Mouse (Mus musculus): ENCODE data around the gene Ugt1a10. TPM values are rescaled to one million over a fixed set of nuclear protein-coding genes. Genes with fewer than 3 reads are reported as not detected.
"Not testable (repeated sequence)": the region's sequence is repeated elsewhere in the genome, so short reads cannot be mapped to it uniquely, and the experiment has no call there.

The Ugt1a10 gene
- polyA plus RNA-seq, 1 experiment from 2014 or later, result not detected

DNA sequence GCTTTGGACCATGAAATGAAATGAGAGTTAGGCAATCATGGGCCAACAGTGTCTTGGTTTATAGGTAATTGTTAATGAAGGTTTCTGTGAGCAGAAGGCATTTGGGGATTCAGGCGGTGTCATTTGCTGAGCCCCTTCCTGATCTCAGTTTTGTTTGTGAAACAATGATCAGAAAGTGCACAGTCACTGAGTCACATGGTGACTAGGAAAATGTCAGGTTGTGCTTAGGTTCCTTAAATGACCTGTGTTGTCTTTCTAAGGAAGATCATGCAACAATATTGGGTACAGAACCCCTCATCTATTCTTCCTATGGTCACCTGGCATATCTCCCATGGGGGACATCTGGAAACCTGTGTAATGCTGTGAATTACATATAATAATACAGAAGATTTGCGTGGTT, 7.8 kb upstream of the Ugt1a10 start:
- not testable (repeated sequence) for H3K4me2 ChIP-seq (replicated peaks); H3K4me3 ChIP-seq; H3K9me3 ChIP-seq; H3K9ac ChIP-seq; ATAC-seq (ENCODE audit: low FRiP score, low read depth); H3K27me3 ChIP-seq (replicated peaks); H3K27ac ChIP-seq; H3K4me1 ChIP-seq; H3K36me3 ChIP-seq
- 85% methylated on average over 2 of the region's 2 CpGs for WGBS

- WGBS, result 45% methylated on average over 1 of the region's 2 CpGs
Observed at GRCm38 (mm10) chr1:88066472-88067102, 11.4 kb downstream of the Ugt1a10 start.

DNA sequence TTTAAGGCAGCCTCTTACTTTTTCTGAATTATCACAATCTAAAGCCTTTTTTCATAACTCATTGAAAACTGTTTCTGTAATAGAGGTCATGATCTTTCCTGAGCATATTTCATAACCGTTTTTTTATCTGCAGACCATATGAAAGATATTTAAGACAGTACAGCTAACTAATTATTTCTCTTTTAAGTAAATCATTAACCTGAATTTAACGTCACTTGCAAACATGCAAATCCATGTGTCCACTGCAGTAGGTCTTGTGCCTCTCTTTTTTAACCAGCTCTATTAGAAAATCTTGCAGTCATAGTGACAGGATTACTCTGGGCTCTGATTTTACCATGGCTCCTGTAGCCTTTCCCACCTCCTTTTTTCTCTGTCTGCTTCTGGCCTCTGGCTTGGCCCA, 15.3 kb downstream of the Ugt1a10 start, which contains the start of gene Ugt1a9:
Gene Ugt1a9 (plus strand): TSS at position 306 of the 400 bp plus-strand sequence.
- Histone ChIP-seq H3K4me2 (replicated peaks) (no peak within 1 kb of the TSS), H3K27me3 (replicated peaks) (no peaks in the 10 kb centered on the region), H3K27ac (no peak within 1 kb of the TSS), H3K4me1 (no peaks in the 10 kb centered on the region), H3K4me3 (no peak within 1 kb of the TSS), H3K36me3 (no peaks in the 10 kb centered on the region), H3K9ac (no peak within 1 kb of the TSS), H3K9me3 (no peaks in the 10 kb centered on the region)
- 83% methylated on average over 2 of the region's 2 CpGs for WGBS
- ATAC-seq (ENCODE audit: low FRiP score, low read depth), result no peak

More at GRCm38 (mm10) chr1:88066472-88067102, 11.4 kb downstream of the Ugt1a10 start:
- H3K36me3 ChIP-seq; ATAC-seq (ENCODE audit: low FRiP score, low read depth); H3K9ac ChIP-seq; H3K4me3 ChIP-seq; H3K27ac ChIP-seq; H3K9me3 ChIP-seq; H3K4me1 ChIP-seq; H3K4me2 ChIP-seq (replicated peaks); H3K27me3 ChIP-seq (replicated peaks): not testable (repeated sequence)

GRCm38 (mm10) chr1:88070902-88071301, 15.7 kb downstream of the Ugt1a10 start:
- Histone ChIP-seq H3K27ac (no peak overlapping the region), H3K9ac (no peak overlapping the region), H3K27me3 (replicated peaks) (no peaks in the 10 kb centered on the region), H3K4me2 (replicated peaks) (no peak overlapping the region), H3K9me3 (no peaks in the 10 kb centered on the region), H3K36me3 (no peaks in the 10 kb centered on the region), H3K4me3 (no peak overlapping the region), H3K4me1 (no peaks in the 10 kb centered on the region)
- 86% methylated on average over 4 of the region's 4 CpGs for WGBS
- ATAC-seq (ENCODE audit: low FRiP score, low read depth), result no peak

GRCm38 (mm10) chr1:88074471-88074870, 19.3 kb downstream of the Ugt1a10 start:
- no peak overlapping the region for H3K9ac ChIP-seq

DNA sequence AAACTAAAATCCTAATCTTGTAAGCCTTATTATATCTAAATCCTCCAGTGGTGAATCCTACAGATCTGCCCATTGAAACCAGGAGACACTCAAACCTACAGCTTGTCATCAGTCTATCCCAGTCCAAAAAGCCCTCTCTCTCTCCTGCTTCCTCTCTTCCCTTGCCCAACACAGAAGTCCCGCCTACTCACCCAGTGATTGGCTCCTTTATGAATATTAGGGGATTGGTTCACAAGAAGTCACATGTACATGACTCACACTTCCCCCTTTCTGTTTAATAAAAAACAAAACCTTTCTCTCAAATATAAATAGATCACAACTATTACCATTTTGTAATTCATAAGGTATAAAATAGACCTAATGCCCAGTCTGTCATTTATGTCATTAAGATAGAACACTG, 21.9 kb downstream of the Ugt1a10 start:
- Histone ChIP-seq H3K4me1 (no peaks in the 10 kb centered on the region), H3K27ac (no peak overlapping the region), H3K4me2 (replicated peaks) (no peak overlapping the region), H3K4me3 (no peak overlapping the region), H3K9ac (no peak overlapping the region), H3K27me3 (replicated peaks) (no peaks in the 10 kb centered on the region), H3K9me3 (no peaks in the 10 kb centered on the region), H3K36me3 (no peaks in the 10 kb centered on the region)
- 94% methylated on average over 1 of the region's 1 CpGs for WGBS
- no peak for ATAC-seq (ENCODE audit: low FRiP score, low read depth)

More at GRCm38 (mm10) chr1:88074471-88074870, 19.3 kb downstream of the Ugt1a10 start:
- Histone ChIP-seq H3K9me3 (no peaks in the 10 kb centered on the region), H3K27ac (no peak overlapping the region), H3K4me3 (no peak overlapping the region), H3K36me3 (no peaks in the 10 kb centered on the region), H3K4me1 (no peaks in the 10 kb centered on the region), H3K27me3 (replicated peaks) (no peaks in the 10 kb centered on the region), H3K4me2 (replicated peaks) (no peak overlapping the region)
- no peak for ATAC-seq (ENCODE audit: low FRiP score, low read depth)
- WGBS, result 86% methylated on average over 2 of the region's 2 CpGs

DNA sequence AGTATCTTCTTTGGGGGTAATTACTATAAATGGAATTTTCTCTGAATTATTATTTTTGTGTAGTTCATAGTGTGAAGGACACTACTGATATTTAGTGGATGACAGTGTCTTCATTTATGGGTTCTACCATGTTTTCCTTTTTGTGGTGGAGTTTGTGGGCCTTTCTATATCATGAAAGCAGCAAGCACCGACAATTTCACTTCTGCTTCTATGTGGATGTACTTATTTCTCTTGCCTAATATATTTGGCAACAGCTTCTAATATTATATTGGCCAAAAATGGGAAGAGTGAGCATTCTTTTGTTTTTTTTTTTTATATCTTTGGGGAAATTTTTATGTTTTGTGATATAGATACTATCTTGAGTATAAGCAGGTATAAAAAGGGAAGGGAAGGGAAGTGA, 26.5 kb downstream of the Ugt1a10 start:
- Histone ChIP-seq H3K27ac (no peak overlapping the region), H3K4me2 (replicated peaks) (no peak overlapping the region), H3K27me3 (replicated peaks) (no peaks in the 10 kb centered on the region), H3K4me3 (no peak overlapping the region), H3K4me1 (no peaks in the 10 kb centered on the region), H3K9me3 (no peaks in the 10 kb centered on the region), H3K9ac (no peak overlapping the region), H3K36me3 (no peaks in the 10 kb centered on the region)
- WGBS, result 87% methylated on average over 1 of the region's 1 CpGs
- no peak for ATAC-seq (ENCODE audit: low FRiP score, low read depth)

- WGBS, result 69% methylated on average over 1 of the region's 1 CpGs
- H3K4me1 ChIP-seq, result no peaks in the 10 kb centered on the region
- H3K9ac ChIP-seq, result no peak overlapping the region
- H3K4me3 ChIP-seq, result no peak overlapping the region
- ATAC-seq (ENCODE audit: low FRiP score, low read depth), result no peak
- H3K9me3 ChIP-seq, result no peaks in the 10 kb centered on the region
- H3K36me3 ChIP-seq, result no peaks in the 10 kb centered on the region
- no peak overlapping the region for H3K4me2 ChIP-seq (replicated peaks)
- no peak overlapping the region for H3K27ac ChIP-seq
- H3K27me3 ChIP-seq (replicated peaks), result no peaks in the 10 kb centered on the region
Observed at GRCm38 (mm10) chr1:88086125-88086524, 30.9 kb downstream of the Ugt1a10 start.

DNA sequence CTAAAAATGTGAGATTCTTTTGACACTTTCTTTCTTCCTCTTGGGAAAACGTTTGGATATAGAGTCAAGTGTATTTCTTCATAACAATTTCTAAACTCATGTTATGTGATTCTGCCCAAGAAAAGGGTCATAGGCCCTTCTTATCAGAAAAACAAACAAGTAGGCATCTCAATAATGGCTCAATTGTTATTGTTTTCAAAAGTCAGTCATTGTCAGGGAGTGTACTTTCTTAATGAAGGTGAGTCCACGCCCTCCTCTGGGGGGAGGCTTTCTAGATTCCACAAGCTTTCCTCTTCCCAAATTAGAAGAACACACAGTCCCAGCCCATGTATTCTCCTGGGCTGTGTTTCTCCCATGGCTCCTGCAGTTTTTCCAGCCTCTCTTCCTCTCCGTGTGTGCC, 32.3 kb downstream of the Ugt1a10 start, which contains the start of gene Ugt1a8:
Gene Ugt1a8 (plus strand): TSS at position 301 of the 400 bp plus-strand sequence.
- Histone ChIP-seq H3K27ac (no peak within 1 kb of the TSS), H3K9me3 (no peaks in the 10 kb centered on the region), H3K27me3 (replicated peaks) (no peaks in the 10 kb centered on the region), H3K4me3 (no peak within 1 kb of the TSS), H3K9ac (no peak within 1 kb of the TSS), H3K4me1 (no peaks in the 10 kb centered on the region), H3K36me3 (no peaks in the 10 kb centered on the region), H3K4me2 (replicated peaks) (no peak within 1 kb of the TSS)
- 80% methylated on average over 3 of the region's 3 CpGs for WGBS
- ATAC-seq (ENCODE audit: low FRiP score, low read depth), result no peak

- no peaks in the 10 kb centered on the region for H3K27me3 ChIP-seq (replicated peaks)
- H3K4me2 ChIP-seq (replicated peaks), result no peak overlapping the region
- H3K36me3 ChIP-seq, result no peaks in the 10 kb centered on the region
- H3K4me3 ChIP-seq, result no peak overlapping the region
- H3K4me1 ChIP-seq, result no peaks in the 10 kb centered on the region
- no peak overlapping the region for H3K9ac ChIP-seq
- H3K27ac ChIP-seq, result no peak overlapping the region
- ATAC-seq (ENCODE audit: low FRiP score, low read depth), result no peak
- H3K9me3 ChIP-seq, result no peaks in the 10 kb centered on the region
Observed at GRCm38 (mm10) chr1:88092341-88092740, 37.2 kb downstream of the Ugt1a10 start.

GRCm38 (mm10) chr1:88094270-88094676, 39.1 kb downstream of the Ugt1a10 start:
- H3K27ac ChIP-seq; H3K4me2 ChIP-seq (replicated peaks); H3K4me3 ChIP-seq; H3K9ac ChIP-seq; H3K4me1 ChIP-seq; H3K9me3 ChIP-seq; H3K36me3 ChIP-seq; ATAC-seq (ENCODE audit: low FRiP score, low read depth); H3K27me3 ChIP-seq (replicated peaks): not testable (repeated sequence)
- WGBS, result 82% methylated on average over 3 of the region's 3 CpGs

- no peaks in the 10 kb centered on the region for H3K9me3 ChIP-seq
- no peak within 1 kb of the TSS for H3K9ac ChIP-seq
- H3K4me3 ChIP-seq, result no peak within 1 kb of the TSS
- no peaks in the 10 kb centered on the region for H3K36me3 ChIP-seq
- no peak for ATAC-seq (ENCODE audit: low FRiP score, low read depth)
- 52% methylated on average over 10 of the region's 10 CpGs for WGBS
- H3K27ac ChIP-seq, result no peak within 1 kb of the TSS
- H3K27me3 ChIP-seq (replicated peaks), result no peaks in the 10 kb centered on the region
- H3K4me1 ChIP-seq, result no peaks in the 10 kb centered on the region
- no peak within 1 kb of the TSS for H3K4me2 ChIP-seq (replicated peaks)
Observed at GRCm38 (mm10) chr1:88094941-88095492, 39.8 kb downstream of the Ugt1a10 start, which contains the start of gene Ugt1a7c. Ugt1a7c (plus strand) TSS chr1:88095062.

- H3K36me3 ChIP-seq, result not testable (repeated sequence)
Observed at GRCm38 (mm10) chr1:88098546-88098945, 43.4 kb downstream of the Ugt1a10 start.

More at GRCm38 (mm10) chr1:88098546-88098945, 43.4 kb downstream of the Ugt1a10 start:
- not testable (repeated sequence) for H3K9ac ChIP-seq; H3K9me3 ChIP-seq; H3K4me2 ChIP-seq (replicated peaks); H3K27me3 ChIP-seq (replicated peaks); ATAC-seq (ENCODE audit: low FRiP score, low read depth); H3K4me1 ChIP-seq; H3K4me3 ChIP-seq; H3K27ac ChIP-seq
- WGBS, result 96% methylated on average over 3 of the region's 3 CpGs

Measured in neural tube, embryonic 12.5 days (tissue).